Mouse (Mus musculus): ENCODE results near the gene Dkkl1. TPM values are rescaled to one million over a fixed set of nuclear protein-coding genes. Genes with fewer than 3 reads are reported as not detected.

The Dkkl1 gene
- polyA plus RNA-seq, 1 experiment from 2014 or later = not detected

DNA sequence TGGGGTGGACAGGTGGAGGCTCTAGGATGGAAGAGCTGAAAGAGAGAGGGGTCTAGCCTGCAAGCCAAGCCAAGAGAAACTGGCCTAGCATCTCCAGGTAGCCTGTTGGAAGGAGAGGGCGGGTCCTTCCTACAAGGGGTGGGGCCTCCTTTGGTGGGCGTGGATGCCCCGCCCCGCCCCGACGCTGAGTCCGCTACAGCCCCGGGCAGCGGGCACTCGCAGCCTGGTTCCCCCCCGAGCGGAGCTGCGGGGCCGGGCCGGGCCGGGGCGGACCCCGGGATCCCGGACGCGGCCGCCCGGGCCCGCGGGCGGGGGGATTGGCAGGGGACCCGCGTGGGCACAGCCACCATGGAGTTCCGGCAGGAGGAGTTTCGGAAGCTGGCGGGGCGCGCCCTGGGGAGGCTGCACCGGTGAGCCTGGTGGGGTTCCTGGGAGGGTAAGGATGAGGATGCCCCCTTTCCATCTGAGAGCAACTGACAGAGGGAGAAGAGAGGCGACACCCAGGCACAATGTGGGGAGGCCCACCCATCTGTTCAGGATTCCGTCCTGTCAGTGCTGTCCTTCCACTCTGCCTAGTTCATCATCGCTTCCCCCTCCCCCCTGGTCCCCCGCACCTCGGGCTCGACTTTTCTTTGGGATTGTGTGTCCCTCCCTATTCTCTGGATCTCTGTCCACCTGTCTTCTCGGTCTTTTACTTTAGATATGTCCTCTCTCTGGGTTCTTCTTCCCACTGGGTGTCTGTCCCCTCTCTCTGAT is 48.0 kb downstream of the Dkkl1 start, which contains the start of gene Slc17a7:
TSS of gene Slc17a7 (plus strand) at position 215 of the 756 bp plus-strand sequence.
- peaks cover 3% of the 10 kb centered on the region for H3K9me3 ChIP-seq (ENCODE audit: low read length)
- whole genome bisulfite sequencing = 1% methylated on average over 41 of the region's 41 CpGs
- H3K27me3 ChIP-seq (ENCODE audit: insufficient read depth, low read length) = peaks cover 62% of the 10 kb centered on the region
- H3K9ac ChIP-seq (replicated peaks; ENCODE audit: low read length) = peak within 1 kb of the TSS; percentile 60; the same call in 1 of the 2 replicates
- peak within 1 kb of the TSS; percentile 78 for H3K4me2 ChIP-seq (replicated peaks; ENCODE audit: low read depth, low read length)
- H3K27ac ChIP-seq (ENCODE audit: low read length) = no peak within 1 kb of the TSS
- H3K36me3 ChIP-seq (ENCODE audit: insufficient read depth, low read length) = peaks cover 18% of the 10 kb centered on the region
- ATAC-seq (ENCODE audit: low FRiP score, low TSS enrichment) = peak; percentile 25; the same call in 1 of the 2 replicates
- peak within 1 kb of the TSS; percentile 56 for H3K4me3 ChIP-seq (ENCODE audit: low read length)
- H3K4me1 ChIP-seq (ENCODE audit: insufficient read depth, low read length) = peaks cover 9% of the 10 kb centered on the region

- no peak for ATAC-seq (ENCODE audit: low FRiP score, low TSS enrichment)
- no peak overlapping the region for H3K4me2 ChIP-seq (replicated peaks; ENCODE audit: low read depth, low read length)
- H3K4me1 ChIP-seq (ENCODE audit: insufficient read depth, low read length) = peaks cover 9% of the 10 kb centered on the region
- H3K27ac ChIP-seq (ENCODE audit: low read length) = no peak overlapping the region
- 77% methylated on average over 9 of the region's 9 CpGs for WGBS
- H3K9me3 ChIP-seq (ENCODE audit: low read length) = no peaks in the 10 kb centered on the region
- no peak overlapping the region for H3K9ac ChIP-seq (replicated peaks; ENCODE audit: low read length)
- H3K4me3 ChIP-seq (ENCODE audit: low read length) = no peak overlapping the region
- H3K27me3 ChIP-seq (ENCODE audit: insufficient read depth, low read length) = peaks cover 54% of the 10 kb centered on the region
- peaks cover 19% of the 10 kb centered on the region for H3K36me3 ChIP-seq (ENCODE audit: insufficient read depth, low read length)
Observed at GRCm38 (mm10) chr7:45162996-45163615, 48.8 kb downstream of the Dkkl1 start.

DNA sequence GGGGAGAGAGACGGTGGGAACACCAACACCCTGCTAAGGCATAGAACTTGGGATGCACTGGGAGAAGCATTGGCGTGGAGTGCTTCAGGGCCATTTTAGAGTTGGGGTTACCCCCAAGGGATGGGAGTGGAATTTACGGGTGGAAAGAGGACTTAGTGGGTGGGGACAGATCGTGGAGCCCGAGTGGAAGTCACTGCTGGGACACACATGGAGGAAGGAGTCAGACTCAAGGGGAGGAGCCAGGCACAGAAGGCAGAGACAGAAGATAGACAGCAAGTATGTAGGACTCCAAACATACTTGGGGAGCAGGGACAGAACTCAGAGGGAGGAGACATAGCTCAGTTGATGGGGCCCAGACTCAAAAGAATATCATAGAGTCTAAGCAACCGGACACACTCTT is 49.4 kb downstream of the Dkkl1 start:
- Histone ChIP-seq H3K27me3 (ENCODE audit: insufficient read depth, low read length) (peaks cover 48% of the 10 kb centered on the region), H3K27ac (ENCODE audit: low read length) (no peak overlapping the region), H3K9ac (replicated peaks; ENCODE audit: low read length) (peak overlapping the region; percentile 54; the same call in 1 of the 2 replicates), H3K36me3 (ENCODE audit: insufficient read depth, low read length) (peaks cover 19% of the 10 kb centered on the region), H3K4me1 (ENCODE audit: insufficient read depth, low read length) (peaks cover 9% of the 10 kb centered on the region), H3K4me3 (ENCODE audit: low read length) (peak overlapping the region; percentile 48), H3K9me3 (ENCODE audit: low read length) (no peaks in the 10 kb centered on the region), H3K4me2 (replicated peaks; ENCODE audit: low read depth, low read length) (peak overlapping the region; percentile 86)
- ATAC-seq (ENCODE audit: low FRiP score, low TSS enrichment) = no peak; the same call in 1 of the 2 replicates
- WGBS = 25% methylated on average over 6 of the region's 6 CpGs

DNA sequence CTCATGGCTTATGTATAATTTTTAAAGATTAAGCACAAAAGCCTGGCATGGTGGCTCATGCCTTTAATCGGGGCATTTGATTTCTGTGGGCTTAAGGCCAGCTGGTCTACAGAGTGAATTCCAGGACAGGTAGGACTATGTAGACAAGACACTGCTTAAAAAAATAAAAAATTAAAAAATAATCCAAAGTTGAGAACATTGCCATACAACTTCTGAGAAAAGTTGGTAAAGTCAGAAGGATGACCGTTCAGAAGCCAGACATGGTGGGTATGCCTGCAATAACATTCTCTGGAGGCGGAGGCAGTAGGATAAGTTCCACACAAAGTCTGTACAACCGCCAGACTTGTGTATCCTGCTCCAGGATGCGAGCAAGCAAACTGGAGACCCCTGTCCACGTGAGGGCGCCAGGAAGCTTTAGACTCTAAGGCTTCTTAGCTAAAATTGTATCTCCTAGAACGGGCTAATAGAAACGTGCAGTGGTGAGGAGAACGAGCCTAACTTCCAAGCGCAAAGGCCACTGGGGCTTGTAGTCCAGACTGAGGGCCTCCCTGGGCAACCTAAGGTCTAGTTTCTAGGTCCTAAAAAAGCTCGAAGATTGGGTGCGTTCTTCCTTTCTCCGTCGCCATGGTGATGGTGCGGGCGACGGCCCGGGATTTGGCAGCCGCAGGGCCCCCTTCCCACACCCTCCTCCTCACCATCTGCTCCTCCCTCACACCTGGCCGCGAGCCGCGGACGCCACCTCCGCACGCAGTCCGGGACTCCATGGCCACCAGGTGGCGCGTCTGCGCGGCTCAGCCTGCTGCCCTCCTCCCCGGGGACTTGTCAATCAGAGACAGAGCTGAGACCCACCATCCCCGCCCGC is 50.1 kb downstream of the Dkkl1 start:
- Histone ChIP-seq H3K27ac (ENCODE audit: low read length) (peak overlapping the region; percentile 1; the same call in 1 of the 2 replicates), H3K9me3 (ENCODE audit: low read length) (no peaks in the 10 kb centered on the region), H3K4me1 (ENCODE audit: insufficient read depth, low read length) (peaks cover 9% of the 10 kb centered on the region), H3K9ac (replicated peaks; ENCODE audit: low read length) (peak overlapping the region; percentile 54; the same call in 1 of the 2 replicates), H3K27me3 (ENCODE audit: insufficient read depth, low read length) (peaks cover 41% of the 10 kb centered on the region), H3K4me2 (replicated peaks; ENCODE audit: low read depth, low read length) (peak overlapping the region; percentile 86), H3K4me3 (ENCODE audit: low read length) (peak overlapping the region; percentile 48), H3K36me3 (ENCODE audit: insufficient read depth, low read length) (peaks cover 20% of the 10 kb centered on the region)
- WGBS = 4% methylated on average over 35 of the region's 35 CpGs
- ATAC-seq (ENCODE audit: low FRiP score, low TSS enrichment) = peak; percentile 94

GRCm38 (mm10) chr7:45160866-45161265 is 51.1 kb downstream of the Dkkl1 start:
- Histone ChIP-seq H3K9me3 (ENCODE audit: low read length) (no peaks in the 10 kb centered on the region), H3K4me1 (ENCODE audit: insufficient read depth, low read length) (peaks cover 9% of the 10 kb centered on the region), H3K4me2 (replicated peaks; ENCODE audit: low read depth, low read length) (no peak overlapping the region), H3K27me3 (ENCODE audit: insufficient read depth, low read length) (peaks cover 32% of the 10 kb centered on the region), H3K4me3 (ENCODE audit: low read length) (no peak overlapping the region), H3K36me3 (ENCODE audit: insufficient read depth, low read length) (peaks cover 22% of the 10 kb centered on the region), H3K9ac (replicated peaks; ENCODE audit: low read length) (no peak overlapping the region), H3K27ac (ENCODE audit: low read length) (no peak overlapping the region)
- WGBS = 86% methylated on average over 3 of the region's 3 CpGs
- ATAC-seq (ENCODE audit: low FRiP score, low TSS enrichment) = no peak

- H3K9me3 ChIP-seq (ENCODE audit: low read length) = no peaks in the 10 kb centered on the region
- H3K27me3 ChIP-seq (ENCODE audit: insufficient read depth, low read length) = peaks cover 27% of the 10 kb centered on the region
- no peak overlapping the region for H3K4me3 ChIP-seq (ENCODE audit: low read length)
- peaks cover 22% of the 10 kb centered on the region for H3K36me3 ChIP-seq (ENCODE audit: insufficient read depth, low read length)
- H3K4me1 ChIP-seq (ENCODE audit: insufficient read depth, low read length) = peaks cover 9% of the 10 kb centered on the region
- WGBS = 93% methylated on average over 6 of the region's 6 CpGs
- no peak overlapping the region for H3K4me2 ChIP-seq (replicated peaks; ENCODE audit: low read depth, low read length)
- no peak overlapping the region for H3K27ac ChIP-seq (ENCODE audit: low read length)
- ATAC-seq (ENCODE audit: low FRiP score, low TSS enrichment) = no peak
- no peak overlapping the region for H3K9ac ChIP-seq (replicated peaks; ENCODE audit: low read length)
Observed at GRCm38 (mm10) chr7:45160316-45160800, 51.6 kb downstream of the Dkkl1 start.

DNA sequence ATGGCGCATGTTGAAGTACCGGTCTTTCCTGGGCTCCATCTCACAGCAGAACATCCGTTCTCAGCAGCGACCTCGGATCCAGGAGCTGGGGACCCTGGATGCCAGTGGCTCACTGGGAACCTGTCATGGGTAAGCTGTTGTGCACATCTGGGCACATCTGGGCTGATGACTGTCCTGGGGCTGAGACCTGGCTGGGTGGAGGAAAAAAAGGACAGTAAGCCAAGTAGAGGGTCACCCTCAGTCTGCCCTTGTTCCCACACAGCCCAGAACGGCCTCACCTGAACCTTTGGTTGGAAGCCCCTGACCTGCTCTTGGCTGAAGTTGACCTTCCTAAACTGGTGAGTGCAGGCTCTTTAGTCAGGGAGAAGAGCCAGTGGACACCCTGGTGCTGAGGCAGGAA is 53.0 kb downstream of the Dkkl1 start:
- Histone ChIP-seq H3K9ac (replicated peaks; ENCODE audit: low read length) (no peak overlapping the region), H3K4me1 (ENCODE audit: insufficient read depth, low read length) (peaks cover 6% of the 10 kb centered on the region), H3K27me3 (ENCODE audit: insufficient read depth, low read length) (peaks cover 14% of the 10 kb centered on the region), H3K36me3 (ENCODE audit: insufficient read depth, low read length) (peaks cover 22% of the 10 kb centered on the region), H3K4me2 (replicated peaks; ENCODE audit: low read depth, low read length) (no peak overlapping the region), H3K4me3 (ENCODE audit: low read length) (no peak overlapping the region), H3K9me3 (ENCODE audit: low read length) (no peaks in the 10 kb centered on the region), H3K27ac (ENCODE audit: low read length) (no peak overlapping the region)
- ATAC-seq (ENCODE audit: low FRiP score, low TSS enrichment) = no peak
- 91% methylated on average over 6 of the region's 6 CpGs for WGBS

Small RNA genes lying within 50 kb of the gene (microRNA-seq; reads per million reads assigned to microRNA genes)
- not detected for gene Mir7055

Other genes with a start within 250 kb of the Dkkl1 start
- gene Cpt1c, start 237.3 kb downstream of the Dkkl1 start, polyA plus RNA-seq (2015; fragmentation: Nextera tagmentation; extraction: Ambion mirVana) = 22.4 and 23.8 TPM in 2 replicates
- gene Prmt1, start 225.6 kb downstream of the Dkkl1 start, polyA plus RNA-seq (2015; fragmentation: Nextera tagmentation; extraction: Ambion mirVana) = 681 and 701 TPM in 2 replicates
- gene Irf3, start 214.5 kb downstream of the Dkkl1 start, polyA plus RNA-seq (2015; fragmentation: Nextera tagmentation; extraction: Ambion mirVana) = 109 TPM in 2 replicates
- 56.1 and 61.9 TPM in 2 replicates for gene Bcl2l12, start 213.4 kb downstream of the Dkkl1 start, polyA plus RNA-seq (2015; fragmentation: Nextera tagmentation; extraction: Ambion mirVana)
- gene Scaf1, start 195.8 kb downstream of the Dkkl1 start, polyA plus RNA-seq (2015; fragmentation: Nextera tagmentation; extraction: Ambion mirVana) = 30.6 and 36.4 TPM in 2 replicates
- gene Rras, start 194.2 kb downstream of the Dkkl1 start, polyA plus RNA-seq (2015; fragmentation: Nextera tagmentation; extraction: Ambion mirVana) = 42.9 and 44.1 TPM in 2 replicates
- 12.9 and 13.8 TPM in 2 replicates for gene Prr12, start 159.3 kb downstream of the Dkkl1 start, polyA plus RNA-seq (2015; fragmentation: Nextera tagmentation; extraction: Ambion mirVana)
- 85.2 and 86.3 TPM in 2 replicates for gene Nosip, start 149.7 kb downstream of the Dkkl1 start, polyA plus RNA-seq (2015; fragmentation: Nextera tagmentation; extraction: Ambion mirVana)
- gene Prrg2, start 149.5 kb downstream of the Dkkl1 start, polyA plus RNA-seq (2015; fragmentation: Nextera tagmentation; extraction: Ambion mirVana) = 42.4 and 44.9 TPM in 2 replicates
- gene Rcn3, start 119.9 kb downstream of the Dkkl1 start, polyA plus RNA-seq (2015; fragmentation: Nextera tagmentation; extraction: Ambion mirVana) = 352 and 369 TPM in 2 replicates
- 93.7 and 114 TPM in 2 replicates for gene Fcgrt, start 108.3 kb downstream of the Dkkl1 start, polyA plus RNA-seq (2015; fragmentation: Nextera tagmentation; extraction: Ambion mirVana)
- 1,363 and 1,408 TPM in 2 replicates for gene Rps11, start 87.7 kb downstream of the Dkkl1 start, polyA plus RNA-seq (2015; fragmentation: Nextera tagmentation; extraction: Ambion mirVana)
- 1,083 and 1,117 TPM in 2 replicates for gene Rpl13a, start 83.4 kb downstream of the Dkkl1 start, polyA plus RNA-seq (2015; fragmentation: Nextera tagmentation; extraction: Ambion mirVana)
- 0.18 TPM in 1 of 2 replicates, not detected in the other for gene Gm45713, start 75.9 kb downstream of the Dkkl1 start, polyA plus RNA-seq (2015; fragmentation: Nextera tagmentation; extraction: Ambion mirVana)
- 0.95 and 1.9 TPM in 2 replicates for gene Flt3l, start 75.7 kb downstream of the Dkkl1 start, polyA plus RNA-seq (2015; fragmentation: Nextera tagmentation; extraction: Ambion mirVana)
- gene Pih1d1, start 57.8 kb downstream of the Dkkl1 start, polyA plus RNA-seq (2015; fragmentation: Nextera tagmentation; extraction: Ambion mirVana) = 109 and 112 TPM in 2 replicates
- gene Aldh16a1, start 57.6 kb downstream of the Dkkl1 start, polyA plus RNA-seq (2015; fragmentation: Nextera tagmentation; extraction: Ambion mirVana) = 81.2 and 88.6 TPM in 2 replicates
- 0.19 and 0.42 TPM in 2 replicates for gene Slc17a7, start 48.2 kb downstream of the Dkkl1 start, polyA plus RNA-seq (2015; fragmentation: Nextera tagmentation; extraction: Ambion mirVana)
- not detected in 2 replicates for gene Gfy, start 32.6 kb downstream of the Dkkl1 start, polyA plus RNA-seq (2015; fragmentation: Nextera tagmentation; extraction: Ambion mirVana)
- gene Pth2, start 31.2 kb downstream of the Dkkl1 start, polyA plus RNA-seq (2015; fragmentation: Nextera tagmentation; extraction: Ambion mirVana) = not detected in 2 replicates
- 0.85 and 0.86 TPM in 2 replicates for gene Ccdc155, start 7.3 kb downstream of the Dkkl1 start, polyA plus RNA-seq (2015; fragmentation: Nextera tagmentation; extraction: Ambion mirVana)
- gene Tead2, start 3.6 kb upstream of the Dkkl1 start, polyA plus RNA-seq (2015; fragmentation: Nextera tagmentation; extraction: Ambion mirVana) = 195 and 203 TPM in 2 replicates
- 1.0 and 1.1 TPM in 2 replicates for gene Cd37, start 27.0 kb upstream of the Dkkl1 start, polyA plus RNA-seq (2015; fragmentation: Nextera tagmentation; extraction: Ambion mirVana)
- 0.28 and 0.30 TPM in 2 replicates for gene Slc6a16, start 28.9 kb upstream of the Dkkl1 start, polyA plus RNA-seq (2015; fragmentation: Nextera tagmentation; extraction: Ambion mirVana)
- gene Slc6a21, start 65.4 kb upstream of the Dkkl1 start, polyA plus RNA-seq (2015; fragmentation: Nextera tagmentation; extraction: Ambion mirVana) = not detected in 2 replicates
- gene Trpm4, start 121.6 kb upstream of the Dkkl1 start, polyA plus RNA-seq (2015; fragmentation: Nextera tagmentation; extraction: Ambion mirVana) = 22.3 and 23.6 TPM in 2 replicates
- gene Hrc, start 123.1 kb upstream of the Dkkl1 start, polyA plus RNA-seq (2015; fragmentation: Nextera tagmentation; extraction: Ambion mirVana) = 1.7 and 1.8 TPM in 2 replicates
- 5.1 and 6.3 TPM in 2 replicates for gene Ppfia3, start 154.9 kb upstream of the Dkkl1 start, polyA plus RNA-seq (2015; fragmentation: Nextera tagmentation; extraction: Ambion mirVana)
- 1.7 and 1.9 TPM in 2 replicates for gene Lin7b, start 158.4 kb upstream of the Dkkl1 start, polyA plus RNA-seq (2015; fragmentation: Nextera tagmentation; extraction: Ambion mirVana)
- 211 and 227 TPM in 2 replicates for gene Snrnp70, start 183.6 kb upstream of the Dkkl1 start, polyA plus RNA-seq (2015; fragmentation: Nextera tagmentation; extraction: Ambion mirVana)
- not detected in 2 replicates for gene Kcna7, start 193.5 kb upstream of the Dkkl1 start, polyA plus RNA-seq (2015; fragmentation: Nextera tagmentation; extraction: Ambion mirVana)
- 1.5 and 1.6 TPM in 2 replicates for gene Ntf5, start 201.5 kb upstream of the Dkkl1 start, polyA plus RNA-seq (2015; fragmentation: Nextera tagmentation; extraction: Ambion mirVana)
- gene Lhb, start 208.7 kb upstream of the Dkkl1 start, polyA plus RNA-seq (2015; fragmentation: Nextera tagmentation; extraction: Ambion mirVana) = not detected in 2 replicates
- 51.1 and 51.7 TPM in 2 replicates for gene Gys1, start 222.7 kb upstream of the Dkkl1 start, polyA plus RNA-seq (2015; fragmentation: Nextera tagmentation; extraction: Ambion mirVana)
- gene Ruvbl2, start 225.9 kb upstream of the Dkkl1 start, polyA plus RNA-seq (2015; fragmentation: Nextera tagmentation; extraction: Ambion mirVana) = 164 and 173 TPM in 2 replicates
- 5,149 and 5,628 TPM in 2 replicates for gene Ftl1, start 247.7 kb upstream of the Dkkl1 start, polyA plus RNA-seq (2015; fragmentation: Nextera tagmentation; extraction: Ambion mirVana)

All from kidney, embryonic 16.5 days (tissue).